Mouse (Mus musculus) forebrain, postnatal 0 days (tissue): ENCODE data around the gene Gm20219. TPM values are rescaled to one million over a fixed set of nuclear protein-coding genes. Genes with fewer than 3 reads are reported as not detected.
A peak's percentile ranks its signal among the peaks of the same experiment; 100 is the strongest.

Source experiments
- ATAC-seq: fragments of 200-750 bp; cut with Nextera tagmentation; 2 replicates; pipeline ENCODE4 v1.8.0; 2017; ENCODE audit warnings: mild to moderate bottlenecking, moderate library complexity
- DNase-seq: peaks from one replicate; pipeline ENCODE4 v3.0.0-alpha.2; 2015
- H3K27ac ChIP-seq: fragments of 300-500 bp; sonication (generic); 2 replicates; pipeline ENCODE4 v1.5.1; 2014; ENCODE audit warnings: low read depth, mild to moderate bottlenecking, antibody characterized with exemption, low read length, moderate library complexity, mixed read lengths
- H3K27me3 ChIP-seq: fragments of 300-500 bp; sonication (generic); 2 replicates; pipeline ENCODE4 v1.6.1; 2014; ENCODE audit warnings: mild to moderate bottlenecking, low read length, mixed read lengths; ENCODE audit not compliant: insufficient read depth
- H3K36me3 ChIP-seq: fragments of 300-500 bp; sonication (generic); 2 replicates; pipeline ENCODE4 v1.6.1; 2014; ENCODE audit warnings: mild to moderate bottlenecking, moderate library complexity; ENCODE audit not compliant: insufficient read depth
- H3K4me1 ChIP-seq: fragments of 300-500 bp; sonication (generic); 2 replicates; pipeline ENCODE4 v1.6.1; 2014; ENCODE audit warnings: antibody characterized with exemption; ENCODE audit not compliant: insufficient read depth
- H3K4me2 ChIP-seq: fragments of 300-500 bp; sonication (generic); 2 replicates; pipeline ENCODE4 v1.6.1; 2014; ENCODE audit warnings: low read depth, mild to moderate bottlenecking, moderate library complexity
- H3K4me3 ChIP-seq: fragments of 300-500 bp; sonication (generic); 2 replicates; pipeline ENCODE4 v1.5.1; 2014; ENCODE audit warnings: low read depth, low read length, mixed read lengths
- H3K9ac ChIP-seq: fragments of 300-500 bp; sonication (generic); 2 replicates; pipeline ENCODE4 v1.6.1; 2014; ENCODE audit warnings: mild to moderate bottlenecking
- H3K9me3 ChIP-seq: fragments of 300-500 bp; sonication (generic); 2 replicates; pipeline ENCODE4 v1.6.1; 2016; ENCODE audit warnings: low read length
- CTCF ChIP-seq: sonication (generic); IDR thresholded peaks from 2 replicates; pipeline ENCODE4 v1.5.1; 2016; ENCODE audit warnings: antibody characterized with exemption, control low read depth, low read depth
- WGBS: fragments of 180-500 bp; shearing (Covaris S2); extraction: QIAGEN DNeasy Blood & Tissue Kit; methylation state at CpG from one replicate; pipeline ENCODE4 v1.1.7; 2014; 5-methylcytosine and 5-hydroxymethylcytosine counted together
- polyA plus RNA-seq: library from polyadenylated mRNA; unstranded; fragments of >200 nt; fragmentation: Nextera tagmentation; extraction: Ambion mirVana; gene quantifications from 2 replicates; pipeline ENCODE4 v1.2.1, GENCODE M21; 2015
- total RNA-seq: library from RNA; depleted of rRNA; stranded (reverse); fragments of >200 nt; gene quantifications from 2 replicates; pipeline ENCODE4 v1.2.3, GENCODE M21; 2014

Gene Gm20219
- total and polyA plus RNA-seq, 2 experiments from 2014 or later: 0.33 to 0.40 TPM

DNA sequence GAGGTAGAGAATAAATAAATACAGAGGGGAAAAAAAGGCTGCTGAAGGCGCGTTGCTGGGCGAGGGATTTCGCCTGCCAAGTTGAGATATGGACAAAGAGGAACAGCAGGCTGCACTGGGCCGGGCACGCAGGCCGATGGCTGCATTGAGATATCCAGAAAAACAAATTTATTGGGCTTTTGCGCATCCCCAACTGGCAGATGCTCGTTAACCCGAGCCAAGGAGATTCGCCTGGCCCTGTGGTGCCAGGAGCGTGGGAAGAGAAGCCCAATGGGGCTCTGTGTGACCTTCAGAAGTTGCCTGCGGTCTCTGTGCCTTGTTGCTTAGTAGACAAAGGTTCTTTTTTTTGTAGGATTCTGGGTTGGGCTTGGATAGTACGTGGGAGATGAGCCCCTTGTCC, 18.0 kb downstream of the Gm20219 start:
- TF ChIP-seq CTCF: no peak
- no peaks in the 10 kb centered on the region for H3K27me3 ChIP-seq
- H3K36me3 ChIP-seq: no peaks in the 10 kb centered on the region
- ATAC-seq (peak; percentile 53), DNase-seq (no peak)
- H3K4me3 ChIP-seq: no peak overlapping the region
- no peak overlapping the region for H3K4me2 ChIP-seq
- 0 out of 2 replicates have a peak, but pooled peaks cover 9% of the 10 kb centered on the region for H3K4me1 ChIP-seq
- no peak overlapping the region for H3K9ac ChIP-seq
- peak overlapping the region; percentile 66 for H3K27ac ChIP-seq
- WGBS: 11% methylated on average over 14 of the region's 14 CpGs
- H3K9me3 ChIP-seq: 0 out of 2 replicates have a peak, but pooled peaks cover 3% of the 10 kb centered on the region

DNA sequence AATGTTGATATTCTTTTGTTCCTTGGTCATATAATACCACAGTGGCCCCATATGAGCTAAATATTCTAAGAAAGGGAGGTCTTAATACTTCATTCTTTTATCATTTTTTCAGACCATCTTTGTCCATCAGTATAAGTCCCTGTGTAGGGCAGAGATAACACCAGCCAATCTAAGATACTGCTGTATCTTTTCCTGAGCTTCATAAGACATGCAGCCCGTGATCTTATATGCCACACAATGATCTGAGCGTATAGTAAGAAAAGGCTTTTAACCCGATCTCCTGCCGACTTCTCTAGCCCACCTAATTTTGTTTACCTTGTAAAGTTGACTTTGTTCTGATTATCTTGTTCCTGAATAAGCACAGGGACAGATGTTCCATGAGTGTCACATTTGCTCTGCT, 29.2 kb downstream of the Gm20219 start:
- TF ChIP-seq CTCF: no peak
- Histone ChIP-seq H3K4me1 (no peaks in the 10 kb centered on the region), H3K36me3 (no peaks in the 10 kb centered on the region), H3K9me3 (no peaks in the 10 kb centered on the region), H3K27ac (no peak overlapping the region), H3K4me3 (no peak overlapping the region), H3K4me2 (no peak overlapping the region), H3K9ac (no peak overlapping the region), H3K27me3 (no peaks in the 10 kb centered on the region)
- WGBS: 85% methylated on average over 4 of the region's 4 CpGs
- ATAC-seq: no peak
- no peak for DNase-seq

DNA sequence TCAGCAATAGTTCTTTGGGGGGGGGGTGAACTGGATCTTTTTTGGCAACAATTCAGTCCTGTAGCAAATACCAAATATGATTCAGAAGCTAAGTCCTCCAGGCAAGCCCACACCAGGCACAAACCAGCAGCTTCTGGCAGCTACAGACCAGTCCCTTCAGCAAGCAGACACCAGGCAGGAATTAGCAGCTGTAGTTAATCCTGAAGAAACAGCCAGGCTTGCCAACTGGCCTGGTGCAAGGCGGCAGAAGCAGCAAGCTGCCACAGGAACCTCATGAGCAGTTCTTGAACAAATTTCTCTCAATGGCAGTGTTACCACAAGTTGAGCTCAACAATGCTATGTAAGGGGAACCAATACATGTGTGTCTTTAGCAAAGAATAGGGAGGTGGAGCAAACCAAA, 31.4 kb downstream of the Gm20219 start:
- WGBS: 36% methylated on average over 1 of the region's 1 CpGs
- no peak for TF ChIP-seq CTCF
- H3K36me3 ChIP-seq: no peaks in the 10 kb centered on the region
- ATAC-seq: no peak
- no peak overlapping the region for H3K27ac ChIP-seq
- no peaks in the 10 kb centered on the region for H3K9me3 ChIP-seq
- no peak overlapping the region for H3K4me2 ChIP-seq
- no peaks in the 10 kb centered on the region for H3K4me1 ChIP-seq
- H3K27me3 ChIP-seq: no peaks in the 10 kb centered on the region
- H3K9ac ChIP-seq: no peak overlapping the region
- no peak for DNase-seq
- no peak overlapping the region for H3K4me3 ChIP-seq

DNA sequence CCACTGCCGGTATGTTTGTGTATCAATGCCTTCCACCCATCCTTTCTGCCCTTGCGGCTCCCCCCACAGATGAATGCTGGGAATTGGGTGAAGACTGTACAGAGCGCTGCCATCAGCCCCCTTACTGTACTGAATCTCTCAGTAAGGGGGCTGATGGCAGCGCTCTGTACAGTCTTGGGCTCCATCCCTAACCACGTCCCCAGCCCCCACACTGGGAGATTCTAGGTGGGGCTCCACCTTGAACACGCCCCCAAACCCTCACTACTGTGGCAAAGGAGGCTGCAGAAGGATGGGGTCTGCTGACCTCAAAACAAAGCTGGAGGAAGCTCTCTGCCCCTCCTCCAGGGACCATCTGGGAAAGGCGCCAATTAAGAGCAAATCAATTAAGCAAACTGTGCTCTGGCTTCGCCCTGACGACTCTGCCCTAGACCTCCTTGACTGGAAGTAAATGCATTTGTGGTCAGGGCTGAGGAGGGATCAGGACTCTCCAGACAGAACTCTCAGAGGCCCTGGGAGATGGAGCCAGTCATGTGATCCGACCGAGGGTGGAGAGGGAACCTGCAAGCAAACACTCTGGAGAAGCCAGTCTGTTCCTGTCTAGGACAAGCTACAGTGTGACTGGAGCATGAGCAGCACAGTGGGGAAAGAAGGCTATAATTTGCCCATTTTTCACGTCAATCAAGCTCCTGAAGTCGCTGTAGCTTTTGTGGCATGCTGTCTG, 38.3 kb downstream of the Gm20219 start:
- H3K9me3 ChIP-seq: no peaks in the 10 kb centered on the region
- H3K4me2 ChIP-seq: peak overlapping the region; percentile 10
- H3K9ac ChIP-seq: peak overlapping the region; percentile 25; the same call in 1 of the 2 replicates
- DNase-seq: peak; percentile 69
- no peak overlapping the region for H3K4me3 ChIP-seq
- no peak for TF ChIP-seq CTCF
- H3K4me1 ChIP-seq: peaks cover 10% of the 10 kb centered on the region
- peak overlapping the region; percentile 85 for H3K27ac ChIP-seq
- ATAC-seq: peak; percentile 93
- H3K27me3 ChIP-seq: no peaks in the 10 kb centered on the region; the same call in 1 of the 2 replicates
- H3K36me3 ChIP-seq: no peaks in the 10 kb centered on the region
- WGBS: 7% methylated on average over 13 of the region's 13 CpGs

DNA sequence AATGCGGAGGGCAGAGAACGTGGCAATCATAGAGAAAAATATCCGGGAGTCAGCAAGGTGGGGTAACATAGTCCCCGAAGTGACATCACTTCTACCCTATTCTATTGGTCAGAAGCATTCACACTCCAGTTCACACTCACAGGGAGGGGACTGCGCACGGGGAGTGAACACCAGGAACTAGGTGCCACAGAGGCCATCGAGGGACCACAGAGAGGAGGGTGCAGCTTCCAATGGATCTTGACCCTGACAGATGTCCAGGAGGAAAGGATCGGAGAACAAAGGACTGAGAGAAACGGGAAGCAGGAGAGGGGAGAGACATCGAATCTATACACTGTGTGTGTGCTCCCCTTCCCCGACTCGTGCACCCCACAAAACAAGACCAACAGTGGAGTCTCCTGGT, 39.3 kb downstream of the Gm20219 start:
- H3K27ac ChIP-seq: peak overlapping the region; percentile 85; the same call in 1 of the 2 replicates
- H3K4me2 ChIP-seq: no peak overlapping the region
- no peak for TF ChIP-seq CTCF
- ATAC-seq: no peak
- no peak for DNase-seq
- H3K9ac ChIP-seq: no peak overlapping the region
- no peaks in the 10 kb centered on the region for H3K9me3 ChIP-seq
- H3K36me3 ChIP-seq: no peaks in the 10 kb centered on the region
- H3K4me1 ChIP-seq: peaks cover 10% of the 10 kb centered on the region
- H3K4me3 ChIP-seq: no peak overlapping the region
- no peaks in the 10 kb centered on the region; the same call in 1 of the 2 replicates for H3K27me3 ChIP-seq
- 37% methylated on average over 12 of the region's 12 CpGs for WGBS

DNA sequence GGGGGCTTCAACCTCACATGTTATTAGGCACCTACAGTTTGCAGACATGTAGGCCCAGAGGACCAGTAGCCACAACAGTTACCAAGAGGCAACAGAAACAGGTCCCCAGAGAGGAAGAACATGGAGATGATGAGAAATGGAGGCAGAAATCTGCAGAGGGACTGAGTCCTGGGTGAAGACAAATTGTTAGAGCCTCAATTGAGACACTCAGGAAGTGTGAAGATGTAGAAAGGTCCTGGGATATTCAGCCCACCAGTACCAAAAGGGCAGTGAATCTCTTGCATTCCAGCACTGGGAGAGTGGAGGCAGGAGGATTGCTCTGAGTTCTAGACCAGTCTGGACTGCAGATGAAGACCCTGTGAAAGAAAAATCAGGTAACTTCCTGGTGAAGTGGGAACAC, 39.9 kb downstream of the Gm20219 start:
- ATAC-seq (no peak), DNase-seq (no peak)
- TF ChIP-seq CTCF: no peak
- H3K4me2 ChIP-seq: no peak overlapping the region
- no peak overlapping the region for H3K9ac ChIP-seq
- H3K27ac ChIP-seq: no peak overlapping the region
- no peaks in the 10 kb centered on the region; the same call in 1 of the 2 replicates for H3K27me3 ChIP-seq
- H3K4me1 ChIP-seq: peaks cover 10% of the 10 kb centered on the region
- no peaks in the 10 kb centered on the region for H3K36me3 ChIP-seq
- H3K4me3 ChIP-seq: no peak overlapping the region
- no peaks in the 10 kb centered on the region for H3K9me3 ChIP-seq

DNA sequence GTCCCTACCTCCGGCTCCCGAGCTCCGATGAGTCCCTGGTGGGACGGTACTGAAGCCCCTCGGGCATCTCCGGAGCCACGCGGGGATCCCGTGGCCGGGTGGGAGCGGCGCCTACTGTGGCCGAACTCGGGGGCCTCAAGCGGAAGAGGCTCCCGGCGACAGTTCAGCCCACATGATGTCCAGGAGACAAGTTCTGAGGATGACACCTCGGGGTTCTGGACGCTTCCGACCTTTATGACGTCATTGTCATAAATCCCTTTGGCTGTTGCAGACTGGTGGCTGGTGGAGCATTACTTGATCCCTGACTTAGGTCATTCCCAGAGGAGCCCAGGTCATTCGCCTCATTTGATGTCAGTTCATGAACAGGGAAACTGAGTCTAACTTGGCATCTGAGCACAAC, 41.9 kb downstream of the Gm20219 start, which contains the start of gene Znrf4:
TSS of gene Znrf4 (minus strand) at position 122 of the 400 bp plus-strand sequence.
- peaks cover 17% of the 10 kb centered on the region for H3K4me1 ChIP-seq
- 74% methylated on average over 22 of the region's 22 CpGs for WGBS
- DNase-seq: no peak

More for the DNA sequence above, 41.9 kb downstream of the Gm20219 start, which contains the start of gene Znrf4:
- no peak for ATAC-seq
- H3K9ac ChIP-seq: peak within 1 kb of the TSS; percentile 31; the same call in 1 of the 2 replicates
- H3K27me3 ChIP-seq: no peaks in the 10 kb centered on the region; the same call in 1 of the 2 replicates
- TF ChIP-seq CTCF: no peak
- H3K27ac ChIP-seq: no peak within 1 kb of the TSS
- H3K9me3 ChIP-seq: no peaks in the 10 kb centered on the region
- peak within 1 kb of the TSS; percentile 19 for H3K4me3 ChIP-seq
- peak within 1 kb of the TSS; percentile 41 for H3K4me2 ChIP-seq
- H3K36me3 ChIP-seq: no peaks in the 10 kb centered on the region
